Mouse (Mus musculus) ES-Bruce4 (cell line): Measurements from ENCODE around the gene Tmem183a.

Experiments
- CTCF ChIP-seq: IDR thresholded peaks from one replicate; pipeline ENCODE4 v1.8.1; 2011; ENCODE audit warnings: low read depth, low read length
- EP300 ChIP-seq: IDR thresholded peaks from 2 replicates; pipeline ENCODE4 v1.6.1; 2011; ENCODE audit warnings: low read depth, low read length; ENCODE audit not compliant: insufficient read depth
- POLR2A ChIP-seq: IDR thresholded peaks from one replicate; pipeline ENCODE4 v1.8.1; 2011; ENCODE audit warnings: low read length; ENCODE audit not compliant: insufficient read depth

GRCm38 (mm10) chr1:134405509-134406413, 44.0 kb upstream of the Tmem183a start, which contains the start of gene Cyb5r1:
- TF ChIP-seq POLR2A (peak; percentile 73), EP300 (peak; percentile 71; the same call in 1 of the 2 replicates), CTCF (no peak)
